Mouse (Mus musculus): ENCODE data around the gene Tlr6.

Gene Tlr6

DNA sequence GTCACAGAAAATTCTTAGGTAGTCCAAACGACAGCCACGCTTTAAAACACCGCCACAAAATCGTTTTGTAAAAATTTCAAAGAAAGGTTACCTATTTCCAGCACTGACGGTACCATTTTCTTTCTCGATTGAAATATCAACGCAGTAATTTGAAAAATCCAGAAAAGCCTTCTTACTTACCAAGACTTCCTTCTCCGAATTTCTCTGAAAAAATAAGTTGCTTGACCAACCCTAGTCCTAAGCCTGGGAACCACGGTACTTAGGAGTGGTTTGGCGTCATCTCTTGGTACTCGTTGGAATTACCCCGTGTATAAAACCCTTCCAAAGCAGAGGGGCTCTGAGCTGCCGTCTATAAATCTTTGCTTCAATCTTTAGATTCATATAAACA is at the start of gene Tlr6:
Gene Tlr6, minus strand, starts transcription at position 255 of the 388 bp plus-strand sequence.
- peak; percentile 73 for DNase-seq (ENCODE audit: low spot score)

DNA sequence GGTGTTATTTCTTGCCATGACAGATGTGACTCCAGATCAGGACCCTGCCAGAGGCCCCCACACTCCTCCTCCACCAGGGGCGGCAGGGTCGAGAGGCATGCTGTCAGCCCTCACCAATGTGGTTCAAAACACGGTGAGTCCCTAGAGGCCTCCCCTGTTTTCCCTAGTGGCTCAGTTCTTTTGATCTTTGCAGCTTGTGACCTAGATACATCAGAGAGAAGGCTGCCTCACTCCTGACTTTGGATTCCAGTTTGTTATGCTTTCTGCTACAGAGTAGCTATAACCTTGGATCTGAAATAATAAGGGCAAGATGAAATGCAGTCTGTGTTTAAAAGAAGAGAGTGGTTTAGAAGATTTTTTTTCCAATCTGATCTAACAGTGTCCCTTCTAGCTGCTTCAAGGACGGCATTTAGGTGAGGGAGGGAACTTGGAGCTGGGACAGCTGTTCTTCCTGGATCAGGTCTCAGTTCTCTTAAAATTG is 46.2 kb upstream of the Tlr6 start:
- no peak for DNase-seq (ENCODE audit: low spot score)

- no peak for DNase-seq (ENCODE audit: low spot score)
Observed at GRCm38 (mm10) chr5:65005251-65005650, 45.4 kb upstream of the Tlr6 start.

DNA sequence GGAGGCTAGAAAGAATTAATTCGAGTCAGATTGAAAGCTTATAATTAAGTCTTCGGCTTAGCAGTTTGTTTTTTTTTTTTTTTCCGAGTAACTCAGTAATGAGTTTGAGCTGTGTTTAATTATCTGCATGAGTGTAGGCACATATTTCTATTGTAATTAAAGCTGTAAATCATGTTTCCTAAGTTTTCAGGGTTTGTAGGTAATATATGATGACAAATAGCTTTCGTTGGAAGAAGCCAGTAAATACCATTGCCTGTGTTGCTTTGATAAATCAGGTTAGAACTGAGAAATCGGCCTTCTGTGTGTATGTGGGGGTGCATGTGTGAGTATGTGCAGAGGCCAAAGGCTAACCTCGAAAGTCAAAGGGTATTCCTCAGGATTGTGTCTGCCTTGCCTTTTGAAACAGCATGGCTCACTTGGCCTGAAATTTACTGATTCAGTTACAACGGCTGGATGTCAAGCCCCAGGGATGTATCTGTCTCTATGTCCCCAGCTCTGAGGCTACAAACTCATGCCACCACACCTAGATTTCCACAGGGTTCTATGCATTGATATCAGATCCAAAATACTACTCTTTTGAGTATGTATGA is 44.1 kb upstream of the Tlr6 start:
- no peak for DNase-seq (ENCODE audit: low spot score)

DNA sequence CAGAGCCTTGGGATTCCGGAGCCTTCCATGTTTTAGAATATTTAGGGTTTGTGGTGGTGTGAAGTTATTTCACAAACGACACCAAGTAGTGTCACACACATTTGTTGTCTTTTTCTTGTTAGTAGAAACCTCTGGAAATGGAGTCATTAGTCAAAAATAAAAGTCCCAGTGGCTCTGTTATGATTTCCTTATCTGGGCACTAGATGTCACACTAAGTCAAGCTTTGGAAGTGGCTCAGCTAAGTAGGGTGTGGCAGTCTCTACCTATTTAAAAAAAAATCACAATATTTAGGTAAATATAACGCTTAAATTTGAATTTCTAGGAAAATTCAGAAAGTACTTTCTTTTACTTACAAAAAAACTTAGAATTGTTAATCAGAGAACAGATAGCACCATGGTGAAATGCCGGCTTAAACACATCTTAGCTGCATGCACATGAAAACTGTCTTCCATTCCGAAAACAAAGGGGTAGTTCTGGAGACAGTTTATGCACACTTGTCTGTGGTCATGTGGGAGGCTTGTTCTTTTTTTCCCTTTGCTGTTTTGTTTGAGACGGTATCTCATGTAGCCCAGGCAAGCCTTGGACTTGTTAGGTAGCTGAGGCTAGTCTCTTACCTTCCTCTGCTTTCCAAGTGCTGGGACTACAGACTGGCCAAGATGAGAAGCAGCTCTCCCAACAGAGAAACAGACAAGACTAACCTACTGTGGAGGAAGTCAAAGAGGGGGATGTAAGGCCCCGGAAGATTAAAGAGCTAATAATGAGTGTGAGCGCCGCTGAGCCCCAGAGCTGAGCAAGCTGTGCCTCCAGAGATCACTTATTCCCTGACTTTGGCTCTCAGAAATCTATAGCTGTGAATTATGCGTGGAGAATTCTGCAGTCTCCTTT is 43.3 kb upstream of the Tlr6 start:
- no peak for DNase-seq (ENCODE audit: low spot score)

DNA sequence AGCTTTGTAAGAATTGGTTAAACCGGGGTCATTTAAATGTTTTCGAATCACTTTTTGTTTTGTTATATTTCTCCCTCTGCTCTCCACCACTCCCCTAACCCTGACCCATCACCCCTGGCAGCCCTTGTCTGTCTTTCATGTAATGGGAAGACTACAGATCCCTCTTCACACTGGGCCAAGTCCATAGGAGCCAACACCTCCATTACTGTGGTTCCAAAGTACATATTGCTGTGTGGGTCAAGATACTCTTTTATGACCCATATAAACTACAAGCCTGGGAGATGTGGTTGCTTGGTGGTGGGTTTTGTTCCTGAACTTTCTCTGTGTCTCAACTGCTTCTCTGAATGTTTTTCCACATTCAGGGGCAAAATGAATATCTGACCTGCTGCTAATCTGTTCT is 35.5 kb upstream of the Tlr6 start:
- no peak for DNase-seq (ENCODE audit: low spot score)

DNA sequence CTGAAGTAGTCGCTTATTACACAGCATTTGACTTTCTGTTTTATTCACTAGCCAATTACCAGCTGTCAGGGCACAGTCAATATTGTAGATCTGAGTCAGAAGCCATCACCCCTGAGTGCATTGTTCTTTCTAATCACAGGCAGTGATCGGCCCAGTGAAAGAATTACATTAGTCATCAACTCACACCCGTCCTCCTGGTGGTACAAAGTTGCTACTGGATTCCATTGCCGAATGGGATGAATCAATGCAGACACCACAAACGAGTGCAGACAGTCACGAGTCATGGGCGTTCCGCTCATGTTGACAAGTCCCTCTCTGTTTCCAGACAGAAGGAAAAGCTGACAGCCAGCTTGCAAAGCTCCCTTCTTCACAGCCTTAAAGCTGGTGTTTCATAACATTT is 32.6 kb upstream of the Tlr6 start:
- DNase-seq (ENCODE audit: low spot score) = no peak

- no peak for DNase-seq (ENCODE audit: low spot score)
Observed at GRCm38 (mm10) chr5:64989940-64990339, 30.0 kb upstream of the Tlr6 start.

GRCm38 (mm10) chr5:64985971-64986370 is 26.1 kb upstream of the Tlr6 start:
- DNase-seq (ENCODE audit: low spot score) = no peak

DNA sequence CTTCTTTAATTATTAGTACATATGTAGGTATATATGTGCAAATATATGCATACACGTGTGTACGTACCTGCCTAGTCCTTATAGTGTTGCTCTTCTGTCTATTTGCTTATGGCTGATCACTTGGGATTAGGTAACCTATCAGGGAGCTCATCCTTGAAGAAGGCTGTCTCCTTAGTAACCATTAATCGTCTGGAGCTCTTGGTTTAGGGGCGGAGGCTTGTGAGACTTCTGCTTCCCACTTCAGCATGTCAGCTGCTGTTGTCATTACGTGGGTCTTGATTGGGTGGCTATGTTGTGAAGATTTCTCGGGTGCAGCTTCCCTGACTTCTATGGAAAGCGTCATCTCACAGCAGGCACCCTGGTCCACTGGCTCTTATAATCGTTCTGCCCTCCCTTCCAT is 17.2 kb upstream of the Tlr6 start:
- DNase-seq (ENCODE audit: low spot score) = no peak

- DNase-seq (ENCODE audit: low spot score) = no peak
Observed at GRCm38 (mm10) chr5:64975121-64975520, 15.2 kb upstream of the Tlr6 start.

GRCm38 (mm10) chr5:64969861-64970771 is 10.2 kb upstream of the Tlr6 start, which contains the start of gene Fam114a1:
Gene Fam114a1, plus strand, starts transcription at chr5:64970071.
- DNase-seq (ENCODE audit: low spot score) = no peak

DNA sequence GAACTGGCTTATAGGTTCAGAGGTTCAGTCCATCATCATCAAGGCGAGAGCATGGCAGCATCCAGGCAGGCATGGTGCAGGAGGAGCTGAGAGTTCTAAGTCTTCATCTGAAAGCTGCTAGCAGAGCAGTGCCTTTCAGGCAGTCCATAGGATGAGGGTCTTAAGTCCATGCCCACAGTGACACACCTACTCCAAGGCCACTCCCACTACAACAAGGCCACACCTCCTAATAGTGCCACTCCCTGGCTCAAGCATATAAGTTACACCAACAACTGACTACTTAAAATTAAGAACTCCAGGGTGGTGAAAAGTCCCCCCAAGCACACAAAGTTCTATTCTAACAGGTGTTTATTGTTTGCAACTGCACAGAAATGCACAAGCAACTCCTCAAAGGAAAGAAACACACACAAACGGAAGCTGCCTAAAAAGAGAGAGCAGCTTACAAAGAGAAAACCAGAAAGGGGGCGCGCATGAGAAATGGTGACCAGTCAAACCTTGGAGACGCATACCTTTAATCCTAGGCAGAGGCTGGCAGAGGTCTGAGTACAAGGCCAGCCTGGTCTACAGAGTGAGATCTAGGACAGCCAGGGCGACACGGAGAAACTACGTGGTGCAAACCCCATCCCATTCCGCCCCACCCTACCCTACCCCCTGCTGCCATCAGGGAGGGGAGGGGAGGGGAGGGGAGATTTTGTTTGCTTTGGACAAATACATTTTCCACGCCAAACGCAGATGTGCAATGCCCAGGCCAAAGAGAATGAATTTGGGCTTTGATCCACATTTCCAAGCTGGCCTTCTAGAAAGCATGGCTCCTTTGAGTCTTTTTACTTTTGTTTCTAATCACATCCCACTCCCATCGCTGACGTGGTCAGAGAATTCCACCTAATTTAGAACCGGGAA is 9.3 kb upstream of the Tlr6 start:
- DNase-seq (ENCODE audit: low spot score) = no peak

- no peak for DNase-seq (ENCODE audit: low spot score)
Observed at GRCm38 (mm10) chr5:64963735-64964134, 3.8 kb upstream of the Tlr6 start.

GRCm38 (mm10) chr5:64963271-64963670 is 3.4 kb upstream of the Tlr6 start:
- DNase-seq (ENCODE audit: low spot score) = no peak

- no peak for DNase-seq (ENCODE audit: low spot score)
Observed at GRCm38 (mm10) chr5:64960857-64961391, 1.0 kb upstream of the Tlr6 start.

GRCm38 (mm10) chr5:64958991-64959842 is 680 bp downstream of the Tlr6 start:
- DNase-seq (ENCODE audit: low spot score) = no peak

- no peak for DNase-seq (ENCODE audit: low spot score)
Observed at GRCm38 (mm10) chr5:64954931-64955330, 5.0 kb downstream of the Tlr6 start.

- DNase-seq (ENCODE audit: low spot score) = no peak
Observed at GRCm38 (mm10) chr5:64951486-64951885, 8.4 kb downstream of the Tlr6 start.

DNA sequence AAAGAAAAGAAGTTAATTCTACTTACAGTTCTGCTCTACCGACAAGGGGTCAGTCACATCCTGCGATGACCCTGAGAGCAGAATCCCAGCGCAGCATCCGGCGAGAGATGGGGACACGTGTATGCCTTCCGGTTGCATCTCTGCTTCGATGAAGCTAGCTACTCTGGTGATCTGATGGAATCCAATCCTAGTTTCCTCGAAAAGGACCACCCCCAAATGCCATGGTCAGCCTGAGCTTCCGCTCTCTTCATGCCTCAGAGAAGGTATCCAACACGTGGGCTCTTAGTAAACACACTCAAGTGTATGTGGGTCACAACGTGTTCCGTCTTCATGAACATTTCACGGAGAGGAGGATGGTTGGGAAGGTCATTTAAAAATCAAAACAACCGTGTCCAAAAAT is 27.1 kb downstream of the Tlr6 start:
- DNase-seq (ENCODE audit: low spot score) = no peak
